ENCODE assay signal across 1 mouse cellular context in genomic region chr11:89034592-89034991, GRCm38 (mm10).
TF ChIP-seq lines count a peak whose summit lies in the region.

No protein-coding gene starts in this region.

TF ChIP-seq in CH12.LX, 34 proteins besides CTCF, POLR2A, EP300 and RAD21:
- TF ChIP-seq MYC (IDR thresholded peaks at IDR 0.05; ENCODE audit: low read depth, low read length) (peak; percentile 71), SMC3 (IDR thresholded peaks at IDR 0.05; ENCODE audit: low read depth, low read length) (peak; percentile 37), MEF2A (IDR thresholded peaks at IDR 0.05; ENCODE audit: borderline replicate concordance, low read depth, low read length) (no peak), CHD1 (IDR thresholded peaks at IDR 0.05; ENCODE audit: low read depth, low read length) (no peak), GABPA (IDR thresholded peaks at IDR 0.05; ENCODE audit: insufficient replicate concordance, low read depth, low read length) (no peak)
